Mouse (Mus musculus) layer of hippocampus, postnatal 25 days (tissue): ENCODE results near the gene Cela1. TPM values are rescaled to one million over a fixed set of nuclear protein-coding genes. Genes with fewer than 3 reads are reported as not detected.

Experiments
- DNase-seq, 2 experiments: peaks; one replicate each; pipeline ENCODE4 v3.0.0; 2022; ENCODE audit warnings: mixed read lengths in 2 of 2, low spot score in 1 of 2; ENCODE audit errors: extremely low spot score in 1 of 2
- total RNA-seq, 2 experiments: library from RNA; stranded (reverse); gene quantifications; 2 replicates each; pipeline ENCODE4 v1.2.3; 2021

Cela1 gene
- total RNA-seq, 2 experiments from 2014 or later = 1.6 to 1.8 TPM

GRCm38 (mm10) chr15:100674566-100674965 is 13.2 kb downstream of the Cela1 start:
- DNase-seq = no peak

DNA sequence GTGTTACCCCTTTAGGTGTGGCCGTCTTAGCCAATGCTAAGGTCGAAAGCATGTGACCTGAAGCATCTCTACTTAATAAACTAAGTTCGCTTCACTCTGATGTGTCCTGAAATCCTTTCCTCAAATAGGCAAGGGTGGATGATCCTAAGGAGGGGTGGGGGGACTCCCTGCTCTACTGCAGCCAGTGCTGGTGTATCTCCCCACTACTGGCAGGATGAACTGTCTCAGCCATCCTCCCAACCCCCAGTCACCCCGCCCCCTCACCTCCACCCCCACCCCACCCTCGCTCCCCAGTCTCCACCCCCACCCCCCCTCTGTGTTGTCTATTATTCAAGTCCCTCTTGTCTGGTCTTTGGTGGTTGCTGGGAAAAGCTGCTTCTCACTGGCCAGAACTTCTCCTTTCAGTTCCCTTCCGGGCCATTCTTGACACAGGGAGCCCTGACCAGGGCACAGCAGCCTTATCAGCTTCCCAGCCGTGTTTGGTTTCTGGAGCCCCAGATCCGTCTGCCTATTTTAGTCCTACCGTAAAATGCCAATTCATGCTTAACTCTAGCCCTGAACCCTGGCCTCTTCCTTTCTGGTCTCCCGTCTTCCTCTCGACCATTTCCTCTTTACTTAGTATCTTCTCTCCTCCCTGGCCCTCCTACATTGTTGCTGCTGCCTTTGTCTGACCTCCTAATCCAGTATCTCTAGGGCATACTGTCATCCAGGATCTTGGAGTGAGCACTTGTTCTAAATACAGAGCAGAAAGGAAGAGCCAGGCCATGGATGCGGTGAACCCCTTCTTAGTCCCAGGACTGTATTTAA is 13.9 kb downstream of the Cela1 start:
- DNase-seq = no peak

DNA sequence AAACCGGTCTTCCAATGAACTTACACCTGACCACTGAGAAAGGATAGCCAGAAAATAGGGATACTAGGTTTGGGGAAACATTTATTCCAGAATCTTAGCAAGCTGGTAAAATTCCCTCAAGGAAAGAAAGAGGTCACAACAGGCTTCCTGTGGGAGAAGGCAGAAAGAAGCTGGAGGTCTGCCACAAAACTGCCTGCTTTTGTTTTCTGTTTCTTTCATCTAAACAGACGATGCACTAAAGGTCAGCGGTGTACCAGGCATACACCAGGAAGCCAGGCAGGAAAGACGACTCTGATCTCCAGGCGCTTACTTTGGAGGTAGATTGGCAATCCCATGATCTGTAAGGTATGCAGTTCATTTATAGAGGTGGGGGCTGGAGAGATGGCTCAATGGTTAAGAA is 16.9 kb downstream of the Cela1 start:
- no peak for DNase-seq

- no peak for DNase-seq
Measured at GRCm38 (mm10) chr15:100670004-100670403, 17.7 kb downstream of the Cela1 start.

- no peak for DNase-seq
Measured at GRCm38 (mm10) chr15:100669337-100669736, 18.4 kb downstream of the Cela1 start, which contains the start of gene Bin2. Bin2 (minus strand) TSS chr15:100669553.

DNA sequence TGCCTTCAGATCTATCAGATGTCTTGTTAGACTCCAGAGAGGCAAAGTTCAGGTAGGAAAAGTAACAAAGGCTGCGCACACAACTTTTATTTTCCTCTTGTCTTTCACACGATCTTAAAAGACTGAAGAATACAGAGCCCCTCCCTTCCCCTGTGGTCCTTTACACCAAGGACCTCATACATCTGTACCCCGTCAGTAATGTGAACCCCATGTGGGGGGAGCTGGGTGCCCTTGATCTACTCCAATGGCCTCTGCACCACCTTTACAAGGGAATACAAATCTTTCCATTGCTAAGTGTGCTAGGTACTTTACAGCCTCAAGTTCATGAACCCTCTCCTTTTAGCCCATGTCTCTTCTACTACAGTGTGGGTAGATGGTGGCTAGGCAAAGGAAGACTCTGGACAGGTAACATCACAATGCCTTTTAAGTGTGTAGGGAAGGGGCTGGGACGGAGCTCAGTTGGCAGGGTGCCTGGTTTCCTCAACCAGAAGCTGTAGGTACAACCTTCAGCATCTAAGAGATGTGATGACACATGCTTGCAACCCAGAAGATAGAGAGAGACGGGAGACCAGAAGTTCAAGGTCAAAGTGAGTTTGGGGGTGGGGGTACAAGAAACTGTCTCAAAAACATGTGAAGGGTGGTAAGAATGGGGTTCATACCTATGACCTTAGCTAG is 19.7 kb downstream of the Cela1 start:
- no peak for DNase-seq

GRCm38 (mm10) chr15:100667420-100667819 is 20.3 kb downstream of the Cela1 start:
- DNase-seq = no peak

DNA sequence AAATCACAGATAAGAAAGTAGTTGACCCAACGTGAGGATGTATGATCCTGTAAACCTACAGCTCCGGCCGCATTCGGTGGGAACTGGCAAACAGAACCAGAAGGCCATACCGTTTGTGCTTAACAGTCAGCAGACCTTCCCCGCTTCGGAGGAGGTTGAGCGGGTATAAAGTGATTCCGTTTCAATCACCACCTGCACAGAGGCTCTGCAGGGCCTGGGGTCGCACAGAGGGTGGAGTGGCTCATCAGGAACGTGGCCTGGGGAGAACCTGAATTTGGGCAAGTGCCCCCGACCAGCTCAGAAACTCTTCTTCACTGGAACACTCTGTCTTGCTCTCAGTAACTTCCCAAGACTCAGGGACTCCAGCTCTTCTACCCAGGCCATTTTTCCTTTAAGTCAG is 20.9 kb downstream of the Cela1 start:
- no peak for DNase-seq

- DNase-seq = no peak
Measured at GRCm38 (mm10) chr15:100666219-100666696, 21.5 kb downstream of the Cela1 start.

DNA sequence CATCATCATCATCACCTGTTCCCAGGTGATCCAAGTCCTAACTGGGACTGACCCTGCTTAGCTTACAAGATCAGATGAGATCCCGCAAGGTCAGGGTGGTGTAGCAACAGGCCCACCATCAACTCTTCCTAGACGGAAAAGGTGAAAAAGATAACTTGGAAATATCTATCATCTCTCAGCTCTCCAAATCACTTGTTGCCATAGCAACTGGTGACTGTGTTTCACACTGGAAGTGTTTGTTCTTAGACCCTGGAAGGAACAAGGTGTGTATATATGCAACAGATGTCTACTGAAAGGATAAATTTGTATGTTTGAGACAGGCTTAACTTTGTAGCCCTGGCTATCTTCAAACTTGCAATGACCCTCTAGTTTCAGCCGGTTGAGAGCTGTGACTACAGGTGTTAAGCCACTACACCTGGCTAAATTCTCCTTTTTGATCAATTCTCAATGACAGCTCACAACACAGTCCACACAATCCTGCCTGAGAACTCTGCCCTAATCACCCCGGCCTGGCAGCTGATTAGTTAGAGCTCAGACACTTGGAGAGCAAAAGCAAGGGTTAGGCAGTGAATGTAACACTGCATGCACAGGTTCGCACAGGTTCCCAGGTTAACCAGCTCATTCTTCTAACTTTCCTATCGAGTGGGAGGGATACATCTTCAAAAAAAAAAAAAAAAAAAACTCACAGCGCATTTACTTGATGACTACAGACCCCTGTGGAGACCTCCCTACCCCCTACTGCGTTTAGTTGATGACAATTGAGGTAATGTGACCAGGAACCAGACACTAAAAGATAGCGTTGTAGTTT is 22.1 kb downstream of the Cela1 start:
- no peak for DNase-seq

DNA sequence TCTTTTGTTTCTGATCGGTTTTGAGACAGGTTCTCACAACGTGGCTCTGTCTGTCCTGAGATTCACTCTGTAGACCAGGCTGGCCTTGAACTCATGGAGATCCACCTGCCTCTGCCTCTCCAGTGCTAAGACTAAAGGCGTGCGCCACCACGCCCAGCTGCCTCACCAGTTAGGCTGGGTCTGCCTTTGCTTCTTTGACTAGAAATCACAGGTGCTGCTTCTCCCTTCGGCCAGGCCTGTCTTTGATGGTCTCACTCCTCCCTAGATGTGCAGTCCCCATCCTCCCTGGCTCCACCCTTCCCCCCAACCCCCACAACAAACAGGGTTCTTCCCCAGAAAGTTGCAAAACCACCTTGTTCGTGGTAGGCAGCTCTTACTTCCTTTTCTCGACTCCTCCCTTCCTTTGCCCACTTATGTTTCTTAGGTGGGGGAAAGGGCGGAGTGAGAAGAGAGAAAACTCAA is 22.9 kb downstream of the Cela1 start:
- DNase-seq = no peak

DNA sequence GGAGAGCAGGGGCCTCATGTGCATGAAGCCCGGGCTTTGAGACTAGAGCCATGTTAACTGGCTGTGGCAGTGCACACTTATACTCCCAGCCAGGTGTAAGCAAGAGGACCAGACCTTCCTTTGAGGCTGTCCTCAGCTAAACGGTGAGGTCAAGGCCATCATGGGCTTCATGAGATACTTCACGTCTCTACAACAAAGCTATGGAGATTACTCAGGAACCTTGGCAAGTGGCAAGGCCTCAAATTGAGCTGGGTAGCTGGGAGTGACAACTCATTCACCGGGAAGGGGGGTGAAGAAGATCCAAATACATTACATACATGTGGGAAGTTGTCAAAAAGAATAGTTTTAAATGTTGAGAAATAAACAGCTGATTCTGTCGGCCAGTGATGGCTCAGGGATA is 26.9 kb downstream of the Cela1 start:
- DNase-seq = no peak

- DNase-seq = no peak
Measured at GRCm38 (mm10) chr15:100660306-100660705, 27.4 kb downstream of the Cela1 start.

DNA sequence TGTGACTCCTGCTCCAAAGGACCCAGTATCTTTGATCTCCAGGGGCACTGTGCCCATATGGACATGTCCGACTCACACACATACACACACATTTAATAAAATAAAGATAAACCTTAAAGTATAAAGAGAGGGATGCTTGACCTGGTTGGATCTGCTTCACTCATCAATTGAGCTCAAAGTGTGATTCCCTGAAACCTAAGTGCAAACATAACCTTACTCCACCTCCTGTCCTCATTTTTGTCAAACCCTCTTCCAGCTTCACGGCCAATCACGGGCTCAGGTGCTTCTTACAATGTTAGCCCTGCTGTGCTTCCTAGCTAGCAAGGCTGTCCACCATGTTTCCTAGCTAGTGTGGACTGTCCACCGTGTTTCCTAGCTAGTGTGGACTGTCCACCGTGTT is 32.5 kb downstream of the Cela1 start:
- no peak for DNase-seq

- no peak for DNase-seq
Measured at GRCm38 (mm10) chr15:100654271-100654670, 33.5 kb downstream of the Cela1 start.

- no peak for DNase-seq
Measured at GRCm38 (mm10) chr15:100651610-100652009, 36.1 kb downstream of the Cela1 start.

GRCm38 (mm10) chr15:100650111-100650510 is 37.6 kb downstream of the Cela1 start:
- DNase-seq = no peak

GRCm38 (mm10) chr15:100646161-100646560 is 41.6 kb downstream of the Cela1 start:
- DNase-seq = no peak

DNA sequence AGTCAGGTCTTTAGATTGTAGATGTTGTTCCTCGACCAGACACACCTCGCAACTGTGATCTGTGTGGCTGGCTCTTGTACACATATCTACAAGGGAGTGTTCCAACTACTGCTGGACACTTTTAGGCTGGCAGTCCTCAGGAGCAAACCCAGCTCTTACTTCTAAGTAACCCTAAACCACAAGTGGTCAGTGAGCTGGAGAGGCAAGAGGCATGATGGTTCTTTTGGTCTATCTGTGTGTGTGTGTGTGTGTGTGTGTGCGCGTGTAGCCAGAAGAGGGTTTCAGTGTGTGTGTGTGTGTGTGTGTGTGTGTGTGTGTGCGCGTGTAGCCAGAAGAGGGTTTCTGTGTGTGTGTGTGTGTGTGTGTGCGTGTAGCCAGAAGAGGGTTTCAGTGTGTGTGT is 45.3 kb downstream of the Cela1 start:
- no peak for DNase-seq

GRCm38 (mm10) chr15:100641226-100641810 is 46.4 kb downstream of the Cela1 start:
- DNase-seq = no peak
